Mouse (Mus musculus): Measurements from ENCODE around the gene Il4i1.

The Il4i1 gene

DNA sequence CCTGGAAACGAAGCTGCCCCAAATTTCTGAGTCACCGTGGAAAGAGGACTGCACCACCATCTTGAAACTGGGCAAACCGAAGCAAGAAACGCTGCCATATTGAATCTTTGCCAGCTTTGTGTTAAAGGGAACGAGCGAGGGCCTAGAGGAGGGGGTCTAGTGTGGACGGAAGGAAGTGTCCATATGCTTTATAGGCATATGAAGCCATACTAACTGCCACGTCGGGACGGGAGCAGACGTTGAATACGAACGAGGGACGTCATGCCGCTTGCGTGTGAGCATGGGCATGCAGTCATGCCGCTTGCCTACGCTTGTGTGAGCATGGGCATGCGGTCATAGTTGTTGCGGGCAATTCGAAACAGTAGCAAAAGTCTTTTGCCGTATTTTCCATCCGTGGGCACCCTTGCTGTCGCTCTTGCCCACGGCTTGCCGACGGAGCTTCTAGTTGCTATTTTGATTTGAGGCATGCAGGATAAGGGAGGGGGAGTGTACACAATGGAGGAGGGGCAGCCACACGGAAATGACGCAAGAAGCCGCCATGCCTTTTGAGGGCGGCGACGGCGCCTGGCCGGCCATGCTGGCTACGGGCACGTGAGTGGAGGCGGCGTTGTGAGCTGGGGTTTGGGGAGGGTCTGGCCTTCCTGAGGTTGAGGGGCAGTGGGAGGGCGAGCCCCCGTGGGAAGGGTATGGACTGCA lies 33.4 kb downstream of the Il4i1 start:
- peak; percentile 91 to 93 for DNase-seq

DNA sequence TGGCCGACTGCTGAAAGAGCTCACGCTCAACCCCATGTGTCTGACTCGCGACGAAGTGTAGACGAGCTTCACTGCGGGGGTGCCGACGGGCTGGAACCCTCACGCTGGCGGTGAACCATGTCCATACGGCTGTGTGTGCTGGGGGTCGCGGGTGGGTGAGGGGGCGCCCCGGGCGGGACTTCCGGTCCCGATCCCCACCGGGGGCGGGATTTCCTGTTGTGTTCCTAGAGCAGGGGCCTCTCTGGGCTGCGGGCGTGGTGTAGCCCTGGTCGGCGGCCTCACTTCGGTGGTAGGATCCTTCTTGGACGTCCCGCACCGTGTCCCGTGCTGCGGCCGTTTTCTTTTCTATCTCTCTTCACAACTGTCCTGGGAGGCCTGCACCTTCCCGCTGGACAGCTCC lies 34.0 kb downstream of the Il4i1 start:
- DNase-seq, result peak; percentile 77 to 88

DNA sequence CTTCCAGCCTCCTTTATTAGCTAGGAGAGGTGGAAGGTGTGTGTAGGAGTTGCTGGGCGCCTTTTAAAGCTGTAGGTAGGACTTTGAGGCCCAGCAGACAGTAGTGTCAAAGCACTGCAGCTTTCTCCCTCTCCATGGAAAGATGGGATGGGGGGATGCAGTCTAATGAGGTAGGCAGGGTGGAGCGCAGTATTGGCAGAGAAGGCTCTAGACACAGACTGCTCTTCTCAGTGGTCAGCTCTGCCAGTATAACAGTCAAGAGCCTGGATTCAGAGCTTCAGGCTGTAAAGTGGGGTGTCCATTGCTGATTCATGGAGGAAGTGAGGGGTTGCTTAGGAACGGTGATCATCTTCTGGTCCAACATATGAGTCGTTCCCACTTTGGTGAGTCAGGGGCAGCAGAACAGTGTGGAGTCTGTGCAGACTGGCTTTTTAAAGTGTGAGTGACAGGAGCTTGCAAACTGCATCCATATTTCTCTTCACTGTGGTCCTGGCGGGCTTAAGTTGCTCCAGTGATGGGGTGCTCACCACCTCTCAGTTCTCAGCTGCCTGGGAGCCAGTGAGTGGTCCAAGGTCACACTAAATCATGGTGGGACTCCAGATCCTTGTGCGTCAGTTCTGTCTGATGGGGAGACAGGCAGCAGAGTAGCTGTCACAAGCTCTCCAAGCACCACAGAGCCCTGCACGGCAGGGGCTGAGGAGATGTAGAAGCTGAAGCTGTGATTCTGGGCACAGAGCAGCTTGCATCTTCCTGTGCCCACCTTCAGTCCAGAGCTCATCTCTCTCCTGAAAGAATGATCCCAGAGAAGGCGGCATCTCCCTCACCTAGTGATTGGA lies 34.8 kb downstream of the Il4i1 start:
- DNase-seq, result no peak

DNA sequence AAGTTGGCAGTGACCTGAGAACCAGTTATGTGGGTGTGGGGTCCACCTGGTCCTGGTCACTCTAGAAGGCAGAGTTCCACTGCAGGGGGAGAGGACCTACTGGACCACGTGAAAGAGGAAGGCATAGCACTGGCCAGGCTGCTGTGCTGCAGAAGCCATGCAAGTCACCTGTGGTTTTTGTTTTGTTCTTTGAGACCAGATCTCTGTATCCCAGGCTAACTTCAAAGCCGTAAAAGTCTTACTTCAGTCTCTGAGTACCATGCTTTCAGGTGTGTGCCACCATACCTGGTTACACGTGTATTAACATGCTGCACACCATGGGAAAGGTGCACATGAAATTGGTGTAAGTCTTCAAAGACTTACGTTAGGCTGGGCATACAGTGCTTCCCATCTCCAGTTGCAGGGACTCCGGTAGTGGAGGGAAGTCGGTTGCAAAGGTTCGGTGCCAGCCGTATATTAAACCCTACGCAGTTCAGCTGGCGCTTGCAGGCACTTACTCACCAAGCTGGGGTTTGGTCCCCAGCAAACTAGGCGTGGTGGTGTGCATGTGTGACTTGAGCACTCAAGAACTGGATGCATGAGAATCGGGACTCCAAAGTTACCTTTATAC lies 35.5 kb downstream of the Il4i1 start:
- DNase-seq, result no peak

DNA sequence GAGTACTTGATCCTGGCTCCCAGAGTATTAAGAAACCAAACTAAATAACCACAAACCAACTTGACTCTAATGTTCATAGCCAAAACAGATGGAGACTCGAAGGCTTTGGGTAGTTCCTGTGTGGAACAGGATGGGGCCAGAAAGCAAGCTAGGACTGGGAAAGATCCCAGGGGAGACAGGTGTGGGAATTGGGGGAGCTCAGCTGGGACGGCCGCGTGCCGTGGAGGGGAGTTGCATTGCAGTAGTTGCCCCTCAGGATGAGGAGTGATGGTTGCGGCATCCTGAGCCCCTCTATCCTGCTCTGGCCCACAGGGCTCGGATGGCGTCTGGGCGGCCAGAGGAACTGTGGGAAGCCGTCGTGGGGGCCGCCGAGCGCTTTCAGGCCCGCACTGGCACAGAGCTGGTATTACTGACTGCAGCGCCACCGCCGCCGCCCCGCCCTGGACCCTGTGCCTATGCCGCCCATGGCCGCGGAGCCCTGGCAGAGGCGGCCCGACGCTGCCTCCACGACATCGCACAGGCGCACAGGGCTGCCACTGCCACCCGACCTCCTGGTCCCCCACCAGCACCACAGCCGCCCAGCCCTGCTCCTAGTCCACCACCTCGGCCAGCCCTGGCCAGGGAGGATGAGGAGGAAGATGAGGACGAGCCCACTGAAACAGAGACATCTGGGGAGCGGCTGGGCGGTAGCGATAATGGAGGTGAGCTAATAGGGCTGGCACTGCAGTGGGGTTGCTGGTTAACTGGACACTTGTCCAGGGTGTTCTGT lies 36.3 kb downstream of the Il4i1 start:
- DNase-seq, result no peak

DNA sequence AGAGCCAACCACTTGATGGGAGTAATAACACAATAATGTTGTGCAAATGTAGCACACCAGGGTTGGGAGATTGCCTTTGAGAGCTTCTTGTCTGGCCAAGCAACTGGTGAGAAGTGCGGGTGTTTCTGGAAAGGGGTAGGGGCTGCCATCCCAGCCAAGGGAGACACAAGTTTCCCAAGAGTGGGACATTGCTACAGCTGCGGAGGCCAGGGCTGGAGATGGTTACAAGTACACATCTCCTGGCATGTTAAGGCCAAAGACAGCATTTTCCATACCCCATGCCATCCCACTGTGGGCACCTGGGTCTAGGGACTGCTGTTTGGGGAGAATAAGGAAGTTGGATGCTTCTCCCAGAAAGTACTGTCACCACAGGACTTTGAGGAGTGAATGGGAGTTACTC lies 36.9 kb downstream of the Il4i1 start:
- DNase-seq, result no peak

DNA sequence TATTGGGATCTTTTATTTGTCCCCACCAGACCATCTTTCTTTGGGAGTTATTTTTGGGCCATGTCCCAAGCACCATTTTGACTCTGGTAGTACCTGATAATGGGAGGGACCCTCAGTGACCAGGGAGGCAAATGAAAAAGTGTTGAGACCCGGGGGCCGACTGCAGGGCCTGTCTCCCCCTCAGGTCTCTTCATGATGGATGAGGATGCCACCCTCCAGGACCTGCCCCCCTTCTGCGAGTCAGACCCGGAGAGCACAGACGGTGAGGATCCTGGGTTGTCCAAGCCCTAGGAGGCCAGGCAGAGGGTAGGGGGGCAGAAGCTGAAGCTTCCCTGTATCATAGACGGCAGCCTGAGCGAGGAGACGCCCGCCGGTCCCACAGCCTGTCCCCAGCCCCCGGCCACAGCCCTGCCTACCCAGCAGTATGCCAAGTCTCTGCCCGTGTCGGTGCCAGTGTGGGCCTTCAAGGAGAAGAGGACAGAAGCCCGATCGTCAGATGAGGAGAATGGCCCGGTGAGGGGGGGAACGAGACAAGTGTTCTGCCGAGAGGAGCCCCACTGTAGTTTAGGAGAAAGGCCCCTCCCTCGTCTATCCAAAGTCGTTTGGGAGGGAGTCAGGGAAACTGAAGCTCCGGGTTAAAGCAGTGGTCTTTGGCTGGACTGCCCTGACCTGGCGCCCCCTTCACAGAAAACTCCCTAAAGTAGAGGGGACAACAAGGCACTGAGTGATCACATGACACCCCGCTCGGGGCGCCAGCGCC lies 37.6 kb downstream of the Il4i1 start:
- DNase-seq, result peak in 1 of 2 experiments; percentile 58

DNA sequence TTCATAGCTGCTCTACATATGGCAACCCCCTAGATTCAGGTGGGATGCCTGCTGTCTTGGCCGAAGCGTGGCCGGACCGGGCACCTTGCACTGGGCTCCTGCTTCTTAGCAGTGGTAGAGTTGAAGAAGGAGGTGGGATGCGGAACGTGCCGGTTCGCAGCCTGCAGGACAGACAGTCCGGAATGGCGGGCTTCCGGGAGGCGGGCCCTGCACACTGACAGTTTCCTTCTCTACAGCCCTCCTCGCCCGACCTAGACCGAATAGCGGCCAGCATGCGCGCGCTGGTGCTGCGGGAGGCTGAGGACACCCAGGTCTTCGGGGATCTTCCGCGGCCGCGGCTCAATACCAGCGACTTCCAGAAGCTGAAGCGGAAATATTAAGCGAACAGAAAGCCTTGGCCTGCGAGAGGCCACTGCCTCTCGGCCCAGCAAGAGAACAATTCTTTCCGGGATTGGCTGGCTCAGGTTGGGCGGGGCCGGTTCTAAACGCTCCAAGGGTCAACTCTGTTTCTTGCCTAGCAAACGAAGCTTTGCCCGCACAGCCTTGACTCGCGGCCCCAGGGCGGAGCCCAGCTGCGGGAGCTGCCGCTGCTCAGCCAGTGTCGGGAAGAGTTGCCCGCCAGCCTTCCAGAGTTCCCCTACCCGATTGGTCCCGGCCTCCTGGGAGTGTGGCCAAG lies 38.3 kb downstream of the Il4i1 start:
- peak; percentile 88 to 89 for DNase-seq

DNA sequence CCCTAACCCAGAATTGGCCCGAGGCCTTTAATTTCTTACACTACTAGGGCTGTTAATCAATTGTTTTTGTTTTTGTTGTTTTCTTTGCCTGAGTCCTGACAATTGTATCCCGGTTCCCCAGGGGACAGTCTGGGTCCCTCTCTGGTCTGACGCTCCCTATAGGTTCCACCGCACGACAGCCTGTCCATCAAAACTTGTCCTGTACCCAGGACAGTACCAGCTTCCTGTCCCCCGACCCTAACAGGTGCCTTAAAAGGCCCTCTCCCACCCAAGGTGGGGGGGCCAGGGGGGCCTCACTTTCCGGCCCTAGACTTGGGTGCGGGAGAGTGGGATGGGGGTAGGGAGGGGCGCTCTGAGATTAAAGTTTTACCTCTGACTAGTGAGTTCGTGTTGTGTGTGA lies 38.8 kb downstream of the Il4i1 start:
- peak in 1 of 2 experiments; percentile 57 for DNase-seq

DNA sequence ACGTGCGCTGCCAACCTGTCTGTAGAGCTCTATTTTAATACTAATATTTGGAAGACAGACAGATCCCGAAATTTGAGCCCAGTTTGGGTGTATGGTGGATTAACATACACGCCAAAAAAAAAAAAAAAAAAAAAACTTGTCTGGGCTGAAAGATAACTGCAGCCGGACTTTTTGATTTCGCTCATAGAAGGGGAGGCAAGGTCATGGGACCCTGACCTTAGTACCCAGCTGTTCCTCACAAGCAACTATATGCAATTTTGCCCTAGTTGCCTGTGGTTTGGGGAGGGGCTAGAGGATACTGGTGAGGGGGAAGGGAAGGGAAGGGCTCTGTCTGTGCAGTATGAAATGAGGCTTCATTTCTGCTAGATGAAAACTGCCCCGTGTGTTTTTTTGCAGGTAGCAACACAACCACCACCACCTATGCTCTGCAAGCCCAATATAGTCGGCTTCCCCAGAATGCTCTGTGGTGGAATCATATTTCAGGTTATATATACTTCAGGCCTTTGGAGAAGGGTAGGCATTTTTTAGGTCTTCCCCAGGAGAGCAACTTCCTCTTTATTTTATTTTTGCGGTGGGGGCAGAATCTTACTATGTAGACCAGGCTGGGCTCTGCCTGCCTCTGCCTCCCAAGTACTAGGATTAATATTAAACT lies 40.2 kb downstream of the Il4i1 start:
- no peak for DNase-seq

DNA sequence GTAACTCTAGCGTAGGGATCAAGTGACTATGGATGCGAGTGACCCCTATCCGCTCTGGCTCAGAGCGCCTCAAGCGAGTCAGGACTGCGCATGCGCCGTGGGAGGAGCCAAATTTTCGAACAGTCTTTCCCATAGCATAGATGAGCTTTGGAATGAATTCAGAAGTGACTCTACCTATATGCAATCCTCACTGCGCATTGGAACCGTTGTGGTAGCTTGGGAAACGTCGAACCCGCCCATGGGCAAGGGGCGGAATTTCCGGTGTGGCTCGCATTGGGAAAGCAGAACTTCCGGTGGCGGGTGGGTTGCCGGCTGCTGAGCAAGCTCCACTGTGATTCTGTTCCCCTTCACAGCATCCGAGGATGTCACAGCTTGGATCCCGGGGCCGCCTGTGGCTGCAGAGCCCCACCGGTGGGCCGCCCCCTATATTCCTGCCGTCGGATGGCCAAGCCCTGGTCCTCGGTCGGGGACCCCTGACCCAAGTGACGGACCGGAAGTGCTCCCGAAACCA lies 40.9 kb downstream of the Il4i1 start, which contains the start of gene Pnkp:
Gene Pnkp, plus strand, starts transcription at position 98 of the 511 bp plus-strand sequence.
- DNase-seq, result peak; percentile 89 to 90

DNA sequence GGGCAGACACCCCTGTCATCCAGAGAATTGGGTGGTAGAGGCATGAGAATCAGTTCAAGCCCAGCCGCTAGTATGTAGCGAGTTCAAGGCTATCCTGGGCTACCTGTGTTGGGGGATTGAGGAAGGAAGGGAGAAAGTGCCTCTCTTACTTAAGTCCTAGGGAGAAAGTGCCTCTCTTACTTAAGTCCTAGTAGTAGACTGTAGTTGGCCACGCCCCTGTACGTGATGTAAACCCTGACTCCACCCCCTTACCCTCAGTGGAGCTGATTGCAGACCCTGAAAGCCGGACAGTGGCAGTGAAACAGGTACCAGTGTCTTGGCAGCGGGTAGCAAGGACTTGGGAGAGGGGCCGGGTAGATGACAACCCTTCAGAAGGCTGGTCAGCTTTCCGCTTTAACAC lies 41.7 kb downstream of the Il4i1 start:
- DNase-seq, result no peak

DNA sequence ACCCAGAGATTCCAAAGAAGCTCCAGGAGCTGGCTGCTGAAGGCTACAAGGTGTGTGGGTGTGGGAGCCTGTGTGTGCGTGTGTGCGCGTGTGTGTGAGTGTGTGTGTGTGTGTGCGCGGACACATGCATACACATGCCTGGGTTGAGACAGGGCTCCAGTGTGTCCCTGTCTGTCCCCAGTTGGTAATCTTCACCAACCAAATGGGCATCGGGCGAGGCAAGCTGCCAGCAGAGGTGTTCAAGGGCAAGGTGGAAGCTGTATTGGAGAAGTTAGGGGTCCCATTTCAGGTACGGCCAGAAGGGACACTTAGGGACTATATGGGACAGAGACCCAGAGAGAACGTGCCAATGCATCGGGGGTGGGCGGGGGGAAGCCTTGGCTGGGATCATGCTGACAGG lies 43.7 kb downstream of the Il4i1 start:
- peak in 1 of 2 experiments; percentile 54 for DNase-seq

DNA sequence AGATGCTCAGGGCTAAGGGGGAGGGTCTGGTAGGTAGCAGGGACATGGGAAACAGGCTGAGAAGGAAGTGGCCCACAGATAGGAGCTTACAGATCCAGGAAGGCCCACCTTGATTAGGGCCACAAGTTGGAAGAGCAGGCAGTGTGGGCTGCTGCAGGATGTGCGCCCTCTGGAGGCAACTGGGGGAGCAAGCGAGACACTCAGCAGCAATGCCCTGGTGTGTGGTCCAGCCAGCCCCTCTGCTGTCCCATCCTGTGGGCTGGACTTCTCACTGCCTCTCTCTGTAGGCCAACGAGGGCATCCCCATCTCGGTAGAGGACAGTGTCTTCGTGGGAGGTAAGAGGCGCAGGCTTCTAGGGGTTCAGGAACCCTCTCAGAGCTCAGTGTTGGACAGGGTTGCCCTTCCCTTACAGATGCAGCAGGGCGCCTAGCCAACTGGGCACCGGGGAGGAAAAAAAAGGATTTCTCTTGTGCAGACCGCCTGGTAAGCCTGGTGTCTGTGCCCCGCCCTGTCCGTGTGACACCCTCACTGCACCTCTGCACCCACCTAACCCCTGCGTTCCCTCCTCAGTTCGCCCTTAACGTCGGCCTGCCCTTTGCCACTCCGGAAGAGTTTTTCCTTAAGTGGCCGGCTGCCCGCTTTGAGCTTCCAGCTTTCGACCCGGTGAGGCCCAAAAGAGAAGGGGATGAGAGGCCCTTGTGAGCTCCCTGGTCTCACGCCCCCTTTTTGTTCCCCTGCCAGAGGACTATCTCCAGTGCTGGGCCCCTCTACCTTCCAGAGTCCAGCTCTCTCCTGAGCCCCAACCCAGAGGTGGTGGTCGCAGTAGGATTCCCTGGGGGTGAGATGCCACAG lies 44.6 kb downstream of the Il4i1 start:
- DNase-seq, result peak; percentile 78 to 85

DNA sequence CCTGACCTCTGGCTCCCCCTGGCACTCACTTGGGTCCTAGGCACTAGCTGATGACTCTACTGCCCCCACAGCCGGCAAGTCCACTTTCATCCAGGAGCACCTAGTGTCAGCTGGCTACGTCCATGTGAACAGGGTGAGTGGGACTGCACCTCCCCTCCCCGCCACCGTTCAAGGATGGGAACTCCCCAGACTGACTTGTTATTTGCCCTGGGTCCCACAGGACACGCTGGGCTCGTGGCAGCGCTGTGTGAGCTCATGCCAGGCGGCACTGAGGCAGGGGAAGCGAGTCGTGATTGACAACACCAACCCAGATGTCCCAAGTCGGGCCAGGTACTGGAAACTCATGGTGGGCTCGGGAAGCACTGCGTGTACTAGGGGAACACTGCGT lies 45.2 kb downstream of the Il4i1 start:
- no peak for DNase-seq

DNA sequence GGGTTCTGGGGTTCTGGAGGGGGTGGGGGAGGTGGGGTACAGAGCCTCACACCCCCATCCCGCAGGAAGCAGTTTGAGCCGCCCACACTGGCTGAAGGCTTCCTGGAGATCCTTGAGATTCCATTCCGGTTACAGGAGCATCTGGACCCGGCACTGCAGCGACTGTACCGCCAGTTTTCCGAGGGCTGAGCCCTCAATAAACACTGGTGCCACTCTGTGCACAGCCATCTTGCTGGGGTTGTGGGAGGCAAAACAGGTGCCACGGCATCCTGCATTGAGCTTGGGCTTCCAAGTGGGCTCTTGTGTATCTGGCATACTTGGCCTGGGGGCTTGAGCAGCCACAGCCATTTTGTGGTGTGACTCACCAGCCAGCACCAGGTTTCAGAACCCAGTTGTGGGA lies 46.2 kb downstream of the Il4i1 start:
- no peak for DNase-seq

DNA sequence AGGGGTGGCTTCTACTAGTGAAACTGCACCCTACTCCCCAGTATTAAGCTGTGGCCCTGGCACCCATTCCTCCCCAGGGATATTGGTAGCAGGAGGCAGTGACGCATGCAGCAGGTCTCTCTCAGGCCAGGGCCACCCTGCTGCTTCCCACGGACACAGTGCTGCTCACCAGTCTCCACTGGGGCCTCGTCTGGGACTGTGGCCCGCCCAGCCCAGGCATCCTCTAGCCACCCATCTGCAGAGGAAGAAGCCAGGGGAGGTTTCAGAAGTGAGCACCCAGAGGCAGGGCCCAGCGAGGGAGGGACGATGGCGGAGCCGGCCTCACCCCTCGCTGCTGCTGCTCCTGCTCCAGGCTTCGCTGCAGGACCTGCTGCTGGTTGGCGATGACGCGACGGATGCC lies 47.0 kb downstream of the Il4i1 start:
- no peak for DNase-seq

DNA sequence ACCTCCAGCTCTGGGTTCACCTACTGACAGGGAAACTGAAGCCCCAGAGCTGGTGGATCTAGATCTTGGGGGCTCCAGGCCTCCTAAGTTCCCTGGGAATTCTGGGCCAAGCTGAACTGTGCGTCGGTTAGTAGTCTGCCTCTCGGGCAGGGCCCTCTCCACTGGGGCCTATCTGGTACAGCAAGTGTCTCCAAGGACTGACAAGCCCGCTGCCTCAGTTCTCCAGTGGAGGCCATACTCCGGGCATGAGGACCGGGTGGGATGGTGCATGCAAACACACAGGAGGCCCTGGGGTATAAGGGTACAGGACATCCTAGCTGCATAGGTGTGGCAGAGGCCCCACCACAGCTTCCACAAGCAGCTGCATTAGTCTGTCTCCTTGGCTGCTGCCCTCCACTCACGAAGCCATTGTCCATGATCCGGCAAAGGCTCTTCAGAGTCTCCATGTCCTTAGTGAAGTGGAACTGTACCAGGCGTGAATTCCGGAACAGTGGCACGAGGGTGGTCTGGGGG lies 47.9 kb downstream of the Il4i1 start:
- no peak for DNase-seq

All from cerebellum, postnatal 25 days (tissue).